In genomic region chr1:34076701-34077421, GRCm38 (mm10) we compare ENCODE assay signal across 10 mouse cellular contexts.
DNase-seq lines count a peak whose midpoint lies in the region; ATAC-seq lines count a peak whose summit lies in the region.
"Had no signal": no experiment of that assay in that cellular context is flagged by ENCODE, and none has a peak within 500 bp of the region (broad histone marks: within the 10 kb centered on the region; RNA-seq: fewer than 3 reads in every experiment).

No protein-coding gene starts in this region.

- no peak for DNase-seq in heart, postnatal 10 days
- peak; percentile 52 for DNase-seq in embryo, embryonic 11 days
- DNase-seq in cerebellum, postnatal 36 days = no peak
- no peak for DNase-seq in natural killer cell, adult 2 months (ENCODE audit: low spot score in 2 of 2)
- DNase-seq: right cerebral cortex, adult 18-20 months had no signal

- peak; percentile 53; the same call in 1 of the 2 replicates for ATAC-seq in heart, embryonic 15.5 days (replicated peaks; ENCODE audit: insufficient number of reproducible peaks, insufficient read depth, low FRiP score, low read depth)
- peak; percentile 67 for ATAC-seq in intestine, embryonic 15.5 days
- ATAC-seq in midbrain, embryonic 13.5 days = 0 out of 2 replicates have a peak, but pooled peaks have one; percentile 34
- no peak for ATAC-seq in cerebellum, adult (ENCODE audit: insufficient number of reproducible peaks, low FRiP score, low TSS enrichment)

- peak overlapping the region; percentile 35 for H3K4me3 ChIP-seq in heart, embryonic 15.5 days
- H3K4me3 ChIP-seq in intestine, embryonic 15.5 days (replicated peaks) = no peak overlapping the region
- H3K4me3 ChIP-seq in midbrain, embryonic 13.5 days (replicated peaks) = no peak overlapping the region

- no peaks in the 10 kb centered on the region for H3K36me3 ChIP-seq in heart, embryonic 15.5 days
- no peaks in the 10 kb centered on the region for H3K36me3 ChIP-seq in intestine, embryonic 15.5 days
- no peaks in the 10 kb centered on the region for H3K36me3 ChIP-seq in midbrain, embryonic 13.5 days

- H3K27ac ChIP-seq in heart, embryonic 15.5 days = no peak overlapping the region
- no peak overlapping the region for H3K27ac ChIP-seq in intestine, embryonic 15.5 days
- no peak overlapping the region for H3K27ac ChIP-seq in midbrain, embryonic 13.5 days

- 9% methylated on average over 12 of the region's 12 CpGs for WGBS in heart, embryonic 15.5 days
- 8% methylated on average over 12 of the region's 12 CpGs for WGBS in intestine, embryonic 15.5 days
- 8% methylated on average over 12 of the region's 12 CpGs for WGBS in midbrain, embryonic 13.5 days

- intact Hi-C loops in heart, postnatal 10 days (cut with DNase I) = no loop called here

- peaks cover 43% of the 10 kb centered on the region for H3K4me1 ChIP-seq in heart, embryonic 15.5 days (replicated peaks)
- H3K4me1 ChIP-seq in intestine, embryonic 15.5 days (replicated peaks) = no peaks in the 10 kb centered on the region
- H3K4me1 ChIP-seq in midbrain, embryonic 13.5 days (replicated peaks) = peaks cover 24% of the 10 kb centered on the region

- no peaks in the 10 kb centered on the region for H3K27me3 ChIP-seq in heart, embryonic 15.5 days
- no peaks in the 10 kb centered on the region for H3K27me3 ChIP-seq in intestine, embryonic 15.5 days (replicated peaks)
- H3K27me3 ChIP-seq in midbrain, embryonic 13.5 days = no peaks in the 10 kb centered on the region
- H3K27me3 ChIP-seq: CH12.LX had no signal

- H3K9ac ChIP-seq in heart, embryonic 15.5 days = no peak overlapping the region
- H3K9ac ChIP-seq in intestine, embryonic 15.5 days = no peak overlapping the region
- no peak overlapping the region for H3K9ac ChIP-seq in midbrain, embryonic 13.5 days (replicated peaks)

- H3K4me2 ChIP-seq in heart, embryonic 15.5 days = peak overlapping the region; percentile 56
- H3K4me2 ChIP-seq in intestine, embryonic 15.5 days (replicated peaks) = peak overlapping the region; percentile 46
- no peak overlapping the region for H3K4me2 ChIP-seq in midbrain, embryonic 13.5 days (replicated peaks)

- H3K9me3 ChIP-seq in heart, embryonic 15.5 days (replicated peaks) = no peaks in the 10 kb centered on the region
- H3K9me3 ChIP-seq in intestine, embryonic 15.5 days = no peaks in the 10 kb centered on the region
- no peaks in the 10 kb centered on the region for H3K9me3 ChIP-seq in midbrain, embryonic 13.5 days
